Mouse (Mus musculus) MEL-GATA-1-ER (cell line): ENCODE data around the gene AL731706.2.

Source experiments
- DNase-seq: peaks from one replicate; pipeline ENCODE4 v3.0.0-alpha.2; 2012; ENCODE audit warnings: low read depth; ENCODE audit errors: extremely low read depth

Gene AL731706.2

GRCm38 (mm10) chr2:136885579-136885978 lies at the start of gene AL731706.2:
AL731706.2 (minus strand) TSS chr2:136885679.
- no peak for DNase-seq

GRCm38 (mm10) chr2:136921003-136921408 lies 35.5 kb upstream of the AL731706.2 start:
- peak; percentile 22 for DNase-seq

GRCm38 (mm10) chr2:136920257-136920993 lies 34.9 kb upstream of the AL731706.2 start:
- no peak for DNase-seq

- DNase-seq: no peak
These were observed 34.0 kb upstream of the AL731706.2 start for GRCm38 (mm10) chr2:136919433-136919832.

GRCm38 (mm10) chr2:136914334-136914902 lies 28.9 kb upstream of the AL731706.2 start:
- no peak for DNase-seq

- DNase-seq: no peak
These were observed 27.5 kb upstream of the AL731706.2 start for GRCm38 (mm10) chr2:136913021-136913420.

- no peak for DNase-seq
These were observed 26.5 kb upstream of the AL731706.2 start for GRCm38 (mm10) chr2:136911958-136912411.

- no peak for DNase-seq
These were observed 23.8 kb upstream of the AL731706.2 start for GRCm38 (mm10) chr2:136909298-136909697.

GRCm38 (mm10) chr2:136908596-136908995 lies 23.1 kb upstream of the AL731706.2 start:
- no peak for DNase-seq

GRCm38 (mm10) chr2:136896131-136896530 lies 10.7 kb upstream of the AL731706.2 start:
- DNase-seq: no peak

- DNase-seq: no peak
These were observed 9.0 kb upstream of the AL731706.2 start for GRCm38 (mm10) chr2:136894494-136894893.

GRCm38 (mm10) chr2:136891951-136892371 lies 6.5 kb upstream of the AL731706.2 start:
- DNase-seq: peak; percentile 95

GRCm38 (mm10) chr2:136891068-136891950 lies 5.8 kb upstream of the AL731706.2 start, which contains the start of the genes Slx4ip, AL731706.1 and Mkks:
Slx4ip (plus strand) TSS chr2:136891218.
AL731706.1 (minus strand) TSS chr2:136891389.
Mkks (minus strand) TSS chr2:136891389.
- DNase-seq: peak; percentile 97

GRCm38 (mm10) chr2:136890716-136891067 lies 5.2 kb upstream of the AL731706.2 start:
- peak; percentile 58 for DNase-seq

GRCm38 (mm10) chr2:136886846-136887245 lies 1.4 kb upstream of the AL731706.2 start:
- DNase-seq: no peak

GRCm38 (mm10) chr2:136854543-136855388 lies 30.7 kb downstream of the AL731706.2 start:
- DNase-seq: no peak

- DNase-seq: no peak
These were observed 35.1 kb downstream of the AL731706.2 start for GRCm38 (mm10) chr2:136850366-136850765.

- no peak for DNase-seq
These were observed 47.5 kb downstream of the AL731706.2 start for GRCm38 (mm10) chr2:136837994-136838393.

GRCm38 (mm10) chr2:136835882-136836281 lies 49.6 kb downstream of the AL731706.2 start:
- no peak for DNase-seq
